Mouse (Mus musculus) hindbrain, embryonic 15.5 days (tissue): Measurements from ENCODE around the gene Ropn1l. TPM values are rescaled to one million over a fixed set of nuclear protein-coding genes. Genes with fewer than 3 reads are reported as not detected.

Experiments
- ATAC-seq: fragments of 200-750 bp; cut with Nextera tagmentation; 2 replicates; pipeline ENCODE4 v1.8.0; 2017; ENCODE audit warnings: low read depth, moderate number of reproducible peaks, moderate TSS enrichment; ENCODE audit not compliant: low FRiP score
- H3K27ac ChIP-seq: fragments of 300-500 bp; sonication (generic); replicated peaks from 2 replicates; pipeline ENCODE4 v1.5.1; 2015; ENCODE audit warnings: mild to moderate bottlenecking, inconsistent platforms
- H3K27me3 ChIP-seq: fragments of 300-500 bp; sonication (generic); 2 replicates; pipeline ENCODE4 v1.6.1; 2015; ENCODE audit warnings: control low read depth, inconsistent platforms
- H3K36me3 ChIP-seq: fragments of 300-500 bp; sonication (generic); 2 replicates; pipeline ENCODE4 v1.6.1; 2015; ENCODE audit warnings: control low read depth, inconsistent platforms
- H3K4me1 ChIP-seq: fragments of 300-500 bp; sonication (generic); replicated peaks from 2 replicates; pipeline ENCODE4 v1.6.1; 2015; ENCODE audit warnings: control low read depth, inconsistent platforms
- H3K4me2 ChIP-seq: fragments of 300-500 bp; sonication (generic); 2 replicates; pipeline ENCODE4 v1.6.1; 2015; ENCODE audit warnings: moderate library complexity, mild to moderate bottlenecking, inconsistent platforms
- H3K4me3 ChIP-seq: fragments of 300-500 bp; sonication (generic); 2 replicates; pipeline ENCODE4 v1.5.1; 2015; ENCODE audit warnings: mild to moderate bottlenecking, inconsistent platforms
- H3K9ac ChIP-seq: fragments of 300-500 bp; sonication (generic); 2 replicates; pipeline ENCODE4 v1.6.1; 2015; ENCODE audit warnings: inconsistent platforms
- H3K9me3 ChIP-seq: fragments of 300-500 bp; sonication (generic); 2 replicates; pipeline ENCODE4 v1.6.1; 2016; ENCODE audit warnings: control low read depth, inconsistent platforms
- WGBS: fragments of 180-500 bp; shearing (Covaris S2); methylation state at CpG from one replicate; pipeline ENCODE4 v1.1.7; 2015; 5-methylcytosine and 5-hydroxymethylcytosine counted together
- polyA plus RNA-seq: library from polyadenylated mRNA; unstranded; fragments of >200 nt; fragmentation: Nextera tagmentation; extraction: Ambion mirVana; gene quantifications from 2 replicates; pipeline ENCODE4 v1.2.1, GENCODE M21; 2015

Gene Ropn1l
- polyA plus RNA-seq, 1 experiment from 2014 or later, result 2.6 TPM

DNA sequence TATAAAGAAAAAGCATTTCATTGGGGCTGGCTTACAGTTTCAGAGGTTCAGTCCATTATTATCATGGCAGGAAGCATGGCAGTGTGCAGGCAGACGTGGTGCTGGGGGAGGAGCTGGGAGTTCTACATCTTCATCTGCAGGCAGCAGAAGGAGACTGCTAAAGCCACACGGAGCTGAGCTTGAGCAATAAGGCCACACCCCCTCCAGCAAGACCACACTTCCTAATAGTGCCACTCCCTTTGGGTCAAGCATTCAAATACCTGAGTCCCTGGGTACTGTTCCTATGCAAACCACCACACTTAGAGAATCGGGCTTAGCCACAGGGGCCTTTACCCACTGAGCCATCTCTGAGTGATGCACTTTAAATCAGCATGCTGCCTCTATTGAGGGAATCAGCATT, 52.6 kb downstream of the Ropn1l start:
- no peaks in the 10 kb centered on the region for H3K9me3 ChIP-seq
- H3K4me1 ChIP-seq, result peaks cover 18% of the 10 kb centered on the region
- H3K36me3 ChIP-seq, result no peaks in the 10 kb centered on the region
- ATAC-seq, result no peak
- no peak overlapping the region for H3K27ac ChIP-seq
- 34% methylated on average over 3 of the region's 3 CpGs for WGBS
- H3K27me3 ChIP-seq, result no peaks in the 10 kb centered on the region
- no peak overlapping the region for H3K4me2 ChIP-seq
- no peak overlapping the region for H3K4me3 ChIP-seq
- H3K9ac ChIP-seq, result no peak overlapping the region

DNA sequence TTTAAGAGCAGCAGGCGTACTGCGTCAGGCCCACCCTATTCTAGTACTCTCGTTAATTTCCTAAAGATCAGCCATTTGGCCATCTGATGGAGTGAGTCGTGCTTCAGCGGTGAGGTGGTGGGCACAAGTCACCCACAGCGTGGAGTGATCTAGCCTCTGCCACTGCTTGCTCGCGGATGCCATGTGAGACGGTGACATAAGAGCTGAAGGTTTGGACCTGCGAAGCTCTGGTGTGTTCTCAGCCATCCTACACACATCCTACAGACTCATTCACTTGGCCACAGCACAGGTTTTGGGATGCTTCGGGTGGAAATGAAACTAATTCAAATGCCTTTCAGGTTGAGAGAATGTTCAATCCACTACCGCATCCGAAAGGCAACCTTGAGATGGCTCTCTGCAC, 54.8 kb downstream of the Ropn1l start:
- WGBS, result 94% methylated on average over 13 of the region's 13 CpGs
- Histone ChIP-seq H3K4me1 (peaks cover 18% of the 10 kb centered on the region), H3K4me2 (no peak overlapping the region), H3K36me3 (no peaks in the 10 kb centered on the region), H3K27ac (no peak overlapping the region), H3K4me3 (no peak overlapping the region), H3K9me3 (no peaks in the 10 kb centered on the region), H3K9ac (no peak overlapping the region), H3K27me3 (no peaks in the 10 kb centered on the region)
- no peak for ATAC-seq

GRCm38 (mm10) chr15:31397379-31397778, 56.2 kb downstream of the Ropn1l start:
- WGBS, result 77% methylated on average over 3 of the region's 3 CpGs
- Histone ChIP-seq H3K9ac (no peak overlapping the region), H3K9me3 (no peaks in the 10 kb centered on the region), H3K4me3 (no peak overlapping the region), H3K4me1 (peaks cover 10% of the 10 kb centered on the region), H3K36me3 (no peaks in the 10 kb centered on the region), H3K27ac (no peak overlapping the region), H3K4me2 (no peak overlapping the region), H3K27me3 (no peaks in the 10 kb centered on the region)
- no peak for ATAC-seq

- no peaks in the 10 kb centered on the region for H3K27me3 ChIP-seq
- ATAC-seq, result no peak
- no peak overlapping the region for H3K4me2 ChIP-seq
- 0 out of 2 replicates have a peak, but pooled peaks cover 4% of the 10 kb centered on the region for H3K4me1 ChIP-seq
- H3K9me3 ChIP-seq, result no peaks in the 10 kb centered on the region
- 90% methylated on average over 5 of the region's 5 CpGs for WGBS
- no peaks in the 10 kb centered on the region for H3K36me3 ChIP-seq
- H3K27ac ChIP-seq, result no peak overlapping the region
- no peak overlapping the region for H3K4me3 ChIP-seq
- no peak overlapping the region for H3K9ac ChIP-seq
Measured at GRCm38 (mm10) chr15:31396755-31397154, 56.8 kb downstream of the Ropn1l start.

- no peak overlapping the region for H3K9ac ChIP-seq
- H3K4me3 ChIP-seq, result no peak overlapping the region
- H3K4me1 ChIP-seq, result no peaks in the 10 kb centered on the region
- H3K36me3 ChIP-seq, result no peaks in the 10 kb centered on the region
- no peaks in the 10 kb centered on the region for H3K27me3 ChIP-seq
- 94% methylated on average over 4 of the region's 4 CpGs for WGBS
- ATAC-seq, result no peak
- H3K4me2 ChIP-seq, result no peak overlapping the region
- H3K27ac ChIP-seq, result no peak overlapping the region
- H3K9me3 ChIP-seq, result no peaks in the 10 kb centered on the region
Measured at GRCm38 (mm10) chr15:31395986-31396385, 57.6 kb downstream of the Ropn1l start.

- whole genome bisulfite sequencing, result 89% methylated on average over 6 of the region's 6 CpGs
- H3K9ac ChIP-seq, result no peak overlapping the region
- ATAC-seq, result no peak
- H3K27ac ChIP-seq, result no peak overlapping the region
- H3K4me1 ChIP-seq, result no peaks in the 10 kb centered on the region
- H3K4me2 ChIP-seq, result no peak overlapping the region
- H3K4me3 ChIP-seq, result no peak overlapping the region
- H3K36me3 ChIP-seq, result no peaks in the 10 kb centered on the region
- no peaks in the 10 kb centered on the region for H3K27me3 ChIP-seq
- H3K9me3 ChIP-seq, result no peaks in the 10 kb centered on the region
Measured at GRCm38 (mm10) chr15:31393402-31393801, 60.1 kb downstream of the Ropn1l start.

DNA sequence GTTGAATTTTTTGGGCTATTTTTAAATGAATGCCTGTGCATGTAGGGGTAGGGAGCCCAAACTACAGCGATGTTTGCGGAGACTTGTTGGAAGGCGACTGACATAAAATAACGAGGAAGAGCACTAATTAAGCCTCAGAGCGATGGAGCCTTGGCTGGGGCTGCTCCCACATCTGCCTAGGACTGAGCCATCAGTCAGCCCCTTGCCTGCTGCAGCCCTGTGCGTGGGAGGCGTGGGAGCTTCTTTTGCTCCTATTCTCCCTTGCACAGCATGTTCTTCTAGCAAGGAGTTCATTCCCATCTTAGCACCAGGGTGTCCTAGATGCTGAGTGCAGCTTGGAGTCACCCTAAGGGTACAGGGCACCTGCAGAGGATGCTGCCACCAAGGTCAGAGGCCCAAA, 60.8 kb downstream of the Ropn1l start:
- Histone ChIP-seq H3K9ac (no peak overlapping the region), H3K4me2 (no peak overlapping the region), H3K36me3 (no peaks in the 10 kb centered on the region), H3K4me3 (no peak overlapping the region), H3K9me3 (no peaks in the 10 kb centered on the region), H3K27ac (no peak overlapping the region), H3K27me3 (no peaks in the 10 kb centered on the region), H3K4me1 (no peaks in the 10 kb centered on the region)
- 85% methylated on average over 7 of the region's 7 CpGs for WGBS
- ATAC-seq, result no peak

DNA sequence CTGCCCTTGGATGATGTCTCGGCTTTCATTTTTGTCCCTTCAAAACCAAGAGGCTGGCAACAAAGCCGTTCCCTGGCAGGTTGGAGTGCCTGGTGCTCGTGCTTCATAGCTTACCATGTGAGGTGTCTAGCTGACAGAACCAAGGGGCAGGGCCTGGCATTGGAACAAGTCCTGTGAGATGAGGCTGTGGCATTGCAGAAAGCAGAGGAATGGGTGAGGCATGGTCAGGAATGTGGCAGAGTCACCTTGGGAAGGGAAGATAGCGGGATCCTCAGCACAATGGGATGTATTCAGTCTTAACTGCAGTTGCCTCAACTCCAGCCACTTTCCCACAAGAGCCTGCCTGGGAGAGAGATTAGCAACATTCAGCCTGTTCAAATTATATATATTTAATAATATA, 61.4 kb downstream of the Ropn1l start:
- no peak overlapping the region for H3K4me3 ChIP-seq
- no peak overlapping the region for H3K27ac ChIP-seq
- no peaks in the 10 kb centered on the region for H3K4me1 ChIP-seq
- no peak for ATAC-seq
- no peak overlapping the region for H3K4me2 ChIP-seq
- WGBS, result 91% methylated on average over 4 of the region's 4 CpGs
- H3K9ac ChIP-seq, result no peak overlapping the region
- no peaks in the 10 kb centered on the region for H3K36me3 ChIP-seq
- H3K27me3 ChIP-seq, result no peaks in the 10 kb centered on the region
- no peaks in the 10 kb centered on the region for H3K9me3 ChIP-seq

Other genes with a start within 250 kb of the Ropn1l start
- gene Dap, start 229.4 kb downstream of the Ropn1l start, polyA plus RNA-seq, result 26.7 and 30.4 TPM in 2 replicates
- 1.0 and 1.5 TPM in 2 replicates for gene Ankrd33b, start 86.0 kb downstream of the Ropn1l start, polyA plus RNA-seq
- gene March6, start 77.3 kb upstream of the Ropn1l start, polyA plus RNA-seq, result 75.4 and 75.5 TPM in 2 replicates
- 11.1 and 15.6 TPM in 2 replicates for gene Cmbl, start 111.7 kb upstream of the Ropn1l start, polyA plus RNA-seq
- 473 and 479 TPM in 2 replicates for gene Cct5, start 148.1 kb upstream of the Ropn1l start, polyA plus RNA-seq
- 9.7 and 10.0 TPM in 2 replicates for gene Fam173b, start 148.1 kb upstream of the Ropn1l start, polyA plus RNA-seq